Mouse (Mus musculus): ENCODE measurements around the gene Kmt2e.

GRCm38 (mm10) chr5:23508630-23509029, 74.4 kb downstream of the Kmt2e start:
- TF ChIP-seq POLR2A (IDR thresholded peaks at IDR 0.05; ENCODE audit: extremely low read depth, insufficient read depth, low read length): no peak
- TF ChIP-seq CTCF (IDR thresholded peaks at IDR 0.05; ENCODE audit: low read depth, low read length): no peak

Measured in liver, adult 2 months (tissue).